Mouse (Mus musculus) heart, adult 2 months (tissue): ENCODE results near the gene Zfp553.

Source experiments
- CTCF ChIP-seq: fragments of 200-600 bp; IDR thresholded peaks from 2 replicates; pipeline ENCODE4 v1.8.1; 2022; ENCODE audit warnings: antibody characterized with exemption, mild to moderate bottlenecking, moderate library complexity
- POLR2A ChIP-seq: fragments of 200-500 bp; IDR thresholded peaks from 2 replicates; pipeline ENCODE4 v1.6.1; 2011; ENCODE audit warnings: mild to moderate bottlenecking, low read depth, low read length, control low read depth; ENCODE audit not compliant: insufficient read depth

DNA sequence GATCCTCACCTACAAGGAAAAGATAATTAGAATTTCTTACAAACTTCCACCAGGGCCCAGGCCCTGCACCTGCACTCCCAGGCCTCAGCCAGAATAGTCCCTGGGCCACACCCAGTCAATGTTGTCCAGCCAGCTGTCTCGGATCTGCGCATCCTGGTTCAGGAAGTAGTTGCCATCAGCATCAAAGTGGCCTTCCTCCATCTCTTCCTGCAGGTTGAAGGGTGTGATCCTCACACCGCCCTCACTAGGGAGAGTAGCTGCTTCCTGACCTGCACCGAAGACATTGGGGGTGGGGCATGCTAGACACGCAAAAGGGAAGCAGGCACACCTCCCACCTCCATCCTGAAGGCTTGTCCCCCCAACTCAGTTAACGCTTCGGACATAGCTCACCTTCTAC, 38.2 kb upstream of the Zfp553 start:
- no peak for TF ChIP-seq CTCF
- no peak for TF ChIP-seq POLR2A
